Mouse (Mus musculus) liver, postnatal 0 days (tissue): ENCODE measurements around the gene Dgke. TPM values are rescaled to one million over a fixed set of nuclear protein-coding genes. Genes with fewer than 3 reads are reported as not detected.
A peak's percentile ranks its signal among the peaks of the same experiment; 100 is the strongest.

Experiments used
- ATAC-seq: fragments of 200-750 bp; cut with Nextera tagmentation; 2 replicates; pipeline ENCODE4 v1.8.0; 2017; ENCODE audit warnings: mild to moderate bottlenecking, moderate library complexity
- DNase-seq: peaks from one replicate; pipeline ENCODE4 v3.0.0-alpha.2; 2016
- H3K27ac ChIP-seq: fragments of 300-500 bp; sonication (generic); 2 replicates; pipeline ENCODE4 v1.5.1; 2014; ENCODE audit warnings: antibody characterized with exemption, moderate library complexity, mild to moderate bottlenecking, low read depth
- H3K27me3 ChIP-seq: fragments of 300-500 bp; sonication (generic); 2 replicates; pipeline ENCODE4 v1.6.1; 2014; ENCODE audit warnings: low read length, control low read depth, mixed read lengths; ENCODE audit not compliant: insufficient read depth
- H3K36me3 ChIP-seq: fragments of 300-500 bp; sonication (generic); replicated peaks from 2 replicates; pipeline ENCODE4 v1.6.1; 2014; ENCODE audit warnings: mild to moderate bottlenecking, control low read depth, low read length, moderate library complexity, mixed read lengths; ENCODE audit not compliant: insufficient read depth
- H3K4me1 ChIP-seq: fragments of 300-500 bp; sonication (generic); 2 replicates; pipeline ENCODE4 v1.6.1; 2014; ENCODE audit warnings: antibody characterized with exemption, mild to moderate bottlenecking, control low read depth; ENCODE audit not compliant: insufficient read depth
- H3K4me2 ChIP-seq: fragments of 300-500 bp; sonication (generic); 2 replicates; pipeline ENCODE4 v1.6.1; 2014; ENCODE audit warnings: low read depth, mild to moderate bottlenecking, low read length, moderate library complexity, mixed read lengths
- H3K4me3 ChIP-seq: fragments of 300-500 bp; sonication (generic); 2 replicates; pipeline ENCODE4 v1.5.1; 2014; ENCODE audit warnings: low read depth, low read length
- H3K9ac ChIP-seq: fragments of 300-500 bp; sonication (generic); replicated peaks from 2 replicates; pipeline ENCODE4 v1.6.1; 2014; ENCODE audit warnings: mild to moderate bottlenecking, moderate library complexity
- H3K9me3 ChIP-seq: fragments of 300-500 bp; sonication (generic); 2 replicates; pipeline ENCODE4 v1.6.1; 2016; ENCODE audit warnings: mild to moderate bottlenecking, control low read depth, low read length, mixed read lengths
- CTCF ChIP-seq: sonication (generic); IDR thresholded peaks from 2 replicates; pipeline ENCODE4 v1.5.1; 2016; ENCODE audit warnings: antibody characterized with exemption, low read depth
- EP300 ChIP-seq: IDR thresholded peaks from 2 replicates; pipeline ENCODE4 v1.6.1; 2016; ENCODE audit warnings: antibody characterized with exemption, low read depth, mild to moderate bottlenecking
- WGBS: fragments of 180-500 bp; shearing (Covaris S2); extraction: QIAGEN DNeasy Blood & Tissue Kit; methylation state at CpG from one replicate; pipeline ENCODE4 v1.1.7; 2014; ENCODE audit not compliant: insufficient replicate concordance; 5-methylcytosine and 5-hydroxymethylcytosine counted together
- polyA plus RNA-seq: library from polyadenylated mRNA; unstranded; fragments of >200 nt; fragmentation: Nextera tagmentation; extraction: Ambion mirVana; gene quantifications from 2 replicates; pipeline ENCODE4 v1.2.1, GENCODE M21; 2015

Dgke gene
- polyA plus RNA-seq, 1 experiment from 2014 or later = 0.60 TPM

DNA sequence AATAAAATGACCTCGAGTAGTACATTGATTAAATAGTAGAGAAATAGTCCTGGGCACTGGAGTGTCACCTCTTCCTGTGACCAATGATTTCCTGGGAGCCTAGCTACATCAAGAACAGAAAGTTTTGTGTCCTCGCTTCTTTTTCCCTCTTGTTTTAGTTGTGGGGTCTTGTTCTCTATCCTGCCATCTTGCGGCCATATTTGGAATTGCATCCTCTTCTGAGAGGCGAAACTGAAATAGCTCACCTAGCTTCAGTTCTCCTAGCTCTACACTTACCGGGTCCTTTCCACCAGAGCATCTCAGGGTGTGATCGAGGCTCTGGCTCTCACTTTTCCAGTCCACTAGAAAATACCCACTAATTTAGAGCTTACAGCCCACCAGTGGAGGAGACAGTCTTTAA lies 2.7 kb upstream of the Dgke start:
- H3K27me3 ChIP-seq = no peaks in the 10 kb centered on the region
- peak; percentile 67 for DNase-seq
- no peak overlapping the region for H3K4me2 ChIP-seq
- no peak overlapping the region for H3K27ac ChIP-seq
- WGBS = 15% methylated on average over 6 of the region's 6 CpGs
- no peak overlapping the region for H3K9ac ChIP-seq
- H3K36me3 ChIP-seq = no peaks in the 10 kb centered on the region
- H3K4me1 ChIP-seq = 0 out of 2 replicates have a peak, but pooled peaks cover 1% of the 10 kb centered on the region
- H3K9me3 ChIP-seq = no peaks in the 10 kb centered on the region
- no peak overlapping the region for H3K4me3 ChIP-seq
- TF ChIP-seq EP300 = no peak
- TF ChIP-seq CTCF = peak; percentile 86
- no peak for ATAC-seq

DNA sequence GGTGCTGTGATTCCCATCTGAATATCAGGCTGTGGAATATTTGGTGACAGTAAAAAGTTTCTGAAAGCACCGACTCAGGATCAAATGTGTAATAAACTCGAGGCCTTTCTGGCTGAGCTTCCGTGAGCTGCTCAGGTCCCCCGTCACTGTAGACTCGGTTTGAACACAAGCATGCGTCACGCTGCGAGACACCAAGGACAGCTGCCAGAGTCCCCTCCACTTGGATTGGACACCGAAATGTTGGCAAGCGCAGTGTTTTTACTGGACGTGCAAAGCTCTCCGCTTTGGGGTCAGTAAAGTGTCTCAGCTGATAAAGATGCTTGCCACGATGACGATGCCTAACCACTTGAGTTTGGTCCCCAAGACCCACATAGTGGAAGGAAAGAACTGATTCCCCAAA lies 2.0 kb upstream of the Dgke start:
- Histone ChIP-seq H3K9me3 (no peaks in the 10 kb centered on the region), H3K27me3 (no peaks in the 10 kb centered on the region), H3K9ac (no peak overlapping the region), H3K4me1 (0 out of 2 replicates have a peak, but pooled peaks cover 6% of the 10 kb centered on the region), H3K36me3 (no peaks in the 10 kb centered on the region), H3K4me2 (no peak overlapping the region), H3K4me3 (no peak overlapping the region), H3K27ac (no peak overlapping the region)
- no peak for ATAC-seq
- 86% methylated on average over 14 of the region's 14 CpGs for WGBS
- TF ChIP-seq EP300 = no peak
- TF ChIP-seq CTCF = no peak
- DNase-seq = no peak

DNA sequence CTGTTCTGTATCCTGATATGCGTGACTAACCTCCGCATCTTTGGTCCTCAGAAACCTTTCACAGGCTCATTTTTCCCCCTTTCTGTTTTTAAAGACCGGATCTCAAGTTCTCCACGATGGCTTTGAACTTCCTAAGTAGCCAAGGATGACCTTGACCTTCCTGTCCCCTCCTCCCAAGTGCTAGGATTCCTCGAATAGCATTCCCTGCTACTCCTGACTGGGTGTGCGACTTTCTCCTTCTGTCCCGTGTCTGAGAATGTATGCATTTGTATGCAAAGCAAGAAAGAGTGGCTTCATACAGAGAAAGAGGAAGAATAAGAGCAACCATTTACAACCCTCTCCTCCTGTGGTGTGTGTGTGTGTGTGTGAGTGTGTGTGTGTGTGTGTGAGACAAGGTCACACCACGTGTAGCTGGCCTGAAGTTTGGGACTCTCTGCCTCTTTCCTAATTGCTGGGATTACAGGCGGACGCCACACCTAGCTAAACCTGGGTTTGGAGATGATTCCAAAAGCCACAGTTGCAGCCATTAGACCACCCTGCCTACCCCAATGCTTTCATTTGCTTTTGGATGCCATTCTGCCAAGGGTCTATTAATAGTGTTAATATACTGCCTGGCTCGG lies 1.3 kb upstream of the Dgke start:
- Histone ChIP-seq H3K4me1 (0 out of 2 replicates have a peak, but pooled peaks cover 8% of the 10 kb centered on the region), H3K9me3 (no peaks in the 10 kb centered on the region), H3K4me2 (no peak overlapping the region), H3K27ac (no peak overlapping the region), H3K4me3 (no peak overlapping the region), H3K27me3 (no peaks in the 10 kb centered on the region), H3K36me3 (no peaks in the 10 kb centered on the region), H3K9ac (no peak overlapping the region)
- ATAC-seq (no peak), DNase-seq (no peak)
- 55% methylated on average over 11 of the region's 11 CpGs for WGBS
- TF ChIP-seq EP300 = no peak
- TF ChIP-seq CTCF = no peak

DNA sequence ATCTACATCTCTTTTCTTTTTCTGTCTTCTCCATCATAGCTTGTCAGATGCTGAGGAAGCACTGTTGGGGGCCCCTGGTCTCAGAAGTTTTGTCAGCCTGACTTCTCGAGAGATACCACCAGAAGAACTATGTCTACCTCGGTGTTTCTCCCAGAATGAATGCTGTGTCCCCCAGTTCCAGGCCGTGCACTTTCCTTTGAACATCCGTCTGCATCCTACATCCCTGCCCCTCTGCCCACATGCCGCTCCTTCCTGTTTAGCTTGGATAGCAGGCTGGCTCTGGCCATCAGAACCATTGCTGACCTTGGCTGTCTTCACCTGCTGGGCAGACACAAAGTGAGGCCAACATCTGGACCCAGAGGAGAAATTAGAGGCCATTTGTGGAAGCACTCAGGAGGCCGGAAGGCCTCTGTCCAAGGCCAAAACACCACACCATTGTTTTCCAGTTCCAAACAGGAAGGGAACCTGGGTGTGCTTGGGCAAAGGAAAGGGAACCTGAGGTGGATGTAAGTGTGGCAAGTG lies 712 bp upstream of the Dgke start:
- Histone ChIP-seq H3K9me3 (no peaks in the 10 kb centered on the region), H3K27ac (no peak overlapping the region), H3K4me1 (0 out of 2 replicates have a peak, but pooled peaks cover 8% of the 10 kb centered on the region), H3K4me2 (no peak overlapping the region), H3K36me3 (no peaks in the 10 kb centered on the region), H3K9ac (no peak overlapping the region), H3K27me3 (no peaks in the 10 kb centered on the region), H3K4me3 (no peak overlapping the region)
- DNase-seq (no peak), ATAC-seq (no peak)
- TF ChIP-seq EP300 (no peak), CTCF (no peak)
- WGBS = 60% methylated on average over 6 of the region's 6 CpGs

DNA sequence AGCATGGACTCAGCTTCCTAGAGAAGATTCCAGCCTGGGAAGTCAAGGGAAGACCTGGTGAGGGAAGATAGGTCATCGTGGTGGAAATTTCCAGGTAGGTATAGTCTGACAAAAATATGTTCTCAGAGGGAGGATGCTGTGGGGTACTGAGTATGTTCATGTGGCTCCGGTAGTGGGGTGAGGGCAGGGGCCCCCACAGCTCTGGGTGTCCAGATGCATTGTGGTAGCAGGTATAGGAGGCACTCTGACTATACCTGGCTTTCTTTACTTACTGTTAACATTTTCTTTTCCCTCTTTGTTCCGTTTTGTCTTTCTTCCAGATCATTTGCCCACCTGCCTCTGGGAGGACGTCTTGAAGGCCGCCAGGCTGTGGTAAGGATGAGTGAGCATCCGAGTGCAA lies 524 bp downstream of the Dgke start:
- no peak for ATAC-seq

DNA sequence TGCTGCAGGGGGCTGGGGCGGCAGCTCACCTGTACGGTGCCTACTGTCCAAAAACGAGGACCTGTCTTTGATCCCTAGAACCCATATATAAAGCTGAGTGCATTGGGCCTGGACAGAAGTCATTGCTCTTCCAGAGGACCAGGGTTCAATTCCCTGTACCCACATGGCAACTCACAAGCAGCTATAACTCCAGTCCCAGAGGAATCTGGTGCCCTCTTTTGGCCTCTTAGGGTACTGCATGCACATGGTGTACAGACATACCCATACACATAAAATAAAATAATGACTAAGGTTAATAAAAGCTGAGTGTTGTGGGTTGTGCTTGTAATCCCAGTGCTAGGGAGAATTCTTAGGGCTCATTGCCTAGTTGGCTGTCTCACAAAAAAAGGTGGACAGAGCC lies 1.4 kb downstream of the Dgke start:
- TF ChIP-seq EP300 = no peak
- TF ChIP-seq CTCF = peak; percentile 69
- Histone ChIP-seq H3K9me3 (no peaks in the 10 kb centered on the region), H3K4me3 (no peak overlapping the region), H3K4me1 (peaks cover 14% of the 10 kb centered on the region; the same call in 1 of the 2 replicates), H3K27me3 (no peaks in the 10 kb centered on the region), H3K27ac (no peak overlapping the region), H3K36me3 (no peaks in the 10 kb centered on the region), H3K9ac (no peak overlapping the region), H3K4me2 (no peak overlapping the region)
- ATAC-seq (no peak), DNase-seq (peak; percentile 62)
- WGBS = 95% methylated on average over 3 of the region's 3 CpGs

More for the DNA sequence above, 524 bp downstream of the Dgke start:
- Histone ChIP-seq H3K4me3 (no peak overlapping the region), H3K27me3 (no peaks in the 10 kb centered on the region), H3K9ac (no peak overlapping the region), H3K36me3 (no peaks in the 10 kb centered on the region), H3K27ac (no peak overlapping the region), H3K4me1 (0 out of 2 replicates have a peak, but pooled peaks cover 8% of the 10 kb centered on the region), H3K4me2 (no peak overlapping the region), H3K9me3 (no peaks in the 10 kb centered on the region)
- DNase-seq = no peak
- WGBS = 71% methylated on average over 6 of the region's 6 CpGs
- TF ChIP-seq CTCF (no peak), EP300 (no peak)
